Mouse (Mus musculus) mouse trophoblast stem cell (cell line): ENCODE measurements around the gene Olfr1504.
"Not testable (repeated sequence)": the region's sequence is repeated elsewhere in the genome, so short reads cannot be mapped to it uniquely, and the experiment has no call there.

ENCODE experiments used
- in situ Hi-C, 2 experiments: fragments of 300-500 bp; cut with MseI, MboI; formaldehyde crosslinking; loops; 2 replicates in 1 of 2; 3 replicates in 1 of 2; pipeline ENCODE4 v1.15.1; 2025

The Olfr1504 gene

GRCm38 (mm10) chr19:13897828-13898227, at the start of gene Olfr1504:
Gene Olfr1504, minus strand, starts transcription at chr19:13897928.
- in situ Hi-C loops: no loop called here

- in situ Hi-C loops: no loop called here
Observed at GRCm38 (mm10) chr19:13913230-13913629, 15.5 kb upstream of the Olfr1504 start, which contains the start of gene Olfr1505. Gene Olfr1505, plus strand, starts transcription at chr19:13913530.

GRCm38 (mm10) chr19:13861495-13861894, 36.2 kb downstream of the Olfr1504 start, which contains the start of gene Olfr1502:
Gene Olfr1502, plus strand, starts transcription at chr19:13861795.
- in situ Hi-C loops: no loop called here

GRCm38 (mm10) chr19:13850592-13850991, 47.1 kb downstream of the Olfr1504 start, which contains the start of gene Olfr1501:
Gene Olfr1501, minus strand, starts transcription at chr19:13850692.
- in situ Hi-C loops: not testable (repeated sequence)
